Mouse (Mus musculus): ENCODE measurements around the gene Nol12. TPM values are rescaled to one million over a fixed set of nuclear protein-coding genes. Genes with fewer than 3 reads are reported as not detected.

Gene Nol12
- polyA plus RNA-seq, 1 experiment from 2014 or later: 51.4 TPM

GRCm38 (mm10) chr15:78973950-78974349 lies 39.2 kb downstream of the Nol12 start:
- no peaks in the 10 kb centered on the region for H3K9me3 ChIP-seq (replicated peaks; ENCODE audit: control insufficient read depth, low read length)
- WGBS (ENCODE audit: insufficient replicate concordance): 66% methylated on average over 7 of the region's 7 CpGs
- no peak overlapping the region for H3K4me2 ChIP-seq
- peaks cover 8% of the 10 kb centered on the region for H3K4me1 ChIP-seq (ENCODE audit: control insufficient read depth, insufficient read depth, low read length)
- 0 out of 2 replicates have a peak, but pooled peaks cover 2% of the 10 kb centered on the region for H3K27me3 ChIP-seq (ENCODE audit: control insufficient read depth, insufficient read depth, low read length)
- ATAC-seq (replicated peaks; ENCODE audit: insufficient number of reproducible peaks, low FRiP score, low TSS enrichment): no peak
- no peaks in the 10 kb centered on the region for H3K36me3 ChIP-seq (ENCODE audit: control insufficient read depth, insufficient read depth, low read length)
- no peak overlapping the region for H3K9ac ChIP-seq (ENCODE audit: low read depth, low read length)
- no peak overlapping the region for H3K4me3 ChIP-seq (ENCODE audit: low read depth, low read length)
- H3K27ac ChIP-seq (ENCODE audit: low read depth, low read length): no peak overlapping the region

DNA sequence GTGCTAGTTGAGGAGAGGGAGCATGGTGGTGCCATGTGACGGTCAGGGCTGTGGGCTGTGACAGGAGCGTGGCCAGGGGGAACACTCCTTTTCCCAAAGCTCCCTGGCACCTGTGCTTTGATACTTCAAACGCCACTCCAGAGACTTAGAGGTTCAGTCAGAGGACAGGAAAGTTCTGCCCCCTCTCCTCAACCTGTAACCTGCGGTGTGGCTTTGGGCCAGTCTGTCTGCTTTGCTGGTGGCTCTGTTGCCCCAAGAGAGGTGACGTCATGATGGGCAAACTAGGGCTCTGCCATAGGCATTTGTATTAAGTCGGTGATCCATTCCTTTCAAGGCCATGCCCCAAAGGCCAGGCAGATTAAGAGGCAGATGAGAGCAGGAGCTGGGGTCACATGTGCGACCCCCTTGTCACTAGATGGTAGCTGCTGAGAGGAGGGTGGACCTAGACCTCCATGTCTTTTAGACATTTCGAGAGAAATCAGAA lies 43.0 kb downstream of the Nol12 start:
- H3K4me2 ChIP-seq: no peak overlapping the region
- 80% methylated on average over 8 of the region's 8 CpGs for WGBS (ENCODE audit: insufficient replicate concordance)
- H3K9me3 ChIP-seq (replicated peaks; ENCODE audit: control insufficient read depth, low read length): no peaks in the 10 kb centered on the region
- no peak overlapping the region for H3K9ac ChIP-seq (ENCODE audit: low read depth, low read length)
- H3K27ac ChIP-seq (ENCODE audit: low read depth, low read length): no peak overlapping the region
- no peak overlapping the region for H3K4me3 ChIP-seq (ENCODE audit: low read depth, low read length)
- H3K27me3 ChIP-seq (ENCODE audit: control insufficient read depth, insufficient read depth, low read length): no peaks in the 10 kb centered on the region
- H3K4me1 ChIP-seq (ENCODE audit: control insufficient read depth, insufficient read depth, low read length): peaks cover 21% of the 10 kb centered on the region
- H3K36me3 ChIP-seq (ENCODE audit: control insufficient read depth, insufficient read depth, low read length): no peaks in the 10 kb centered on the region
- ATAC-seq (replicated peaks; ENCODE audit: insufficient number of reproducible peaks, low FRiP score, low TSS enrichment): no peak

DNA sequence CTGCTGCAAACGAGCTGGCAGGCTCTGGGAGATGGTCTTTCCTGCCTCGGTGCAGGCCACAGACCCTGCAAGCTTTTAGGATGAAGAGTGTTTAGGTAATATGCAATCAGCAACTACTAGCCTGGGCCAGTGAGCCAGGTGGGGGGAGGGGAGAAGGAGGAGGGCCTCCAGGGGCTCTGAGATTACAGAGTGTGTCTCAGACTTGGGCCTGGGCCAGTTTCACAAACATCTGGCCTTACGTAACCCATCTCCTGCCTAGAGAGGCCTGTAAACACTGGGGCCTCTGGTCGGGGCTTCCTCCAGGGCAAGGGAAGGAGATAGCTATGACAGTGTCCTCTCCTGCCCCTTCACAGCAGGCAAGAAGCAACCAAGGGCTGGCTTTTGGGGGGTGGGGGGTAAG lies 44.1 kb downstream of the Nol12 start:
- Histone ChIP-seq H3K9me3 (replicated peaks; ENCODE audit: control insufficient read depth, low read length) (no peaks in the 10 kb centered on the region), H3K36me3 (ENCODE audit: control insufficient read depth, insufficient read depth, low read length) (no peaks in the 10 kb centered on the region), H3K4me3 (ENCODE audit: low read depth, low read length) (no peak overlapping the region), H3K9ac (ENCODE audit: low read depth, low read length) (no peak overlapping the region; the same call in 1 of the 2 replicates), H3K27ac (ENCODE audit: low read depth, low read length) (peak overlapping the region; percentile 69), H3K4me1 (ENCODE audit: control insufficient read depth, insufficient read depth, low read length) (peaks cover 22% of the 10 kb centered on the region), H3K4me2 (peak overlapping the region; percentile 12; the same call in 1 of the 2 replicates), H3K27me3 (ENCODE audit: control insufficient read depth, insufficient read depth, low read length) (no peaks in the 10 kb centered on the region)
- WGBS (ENCODE audit: insufficient replicate concordance): 0% methylated on average over 4 of the region's 4 CpGs
- ATAC-seq (replicated peaks; ENCODE audit: insufficient number of reproducible peaks, low FRiP score, low TSS enrichment): no peak; the same call in 1 of the 2 replicates

DNA sequence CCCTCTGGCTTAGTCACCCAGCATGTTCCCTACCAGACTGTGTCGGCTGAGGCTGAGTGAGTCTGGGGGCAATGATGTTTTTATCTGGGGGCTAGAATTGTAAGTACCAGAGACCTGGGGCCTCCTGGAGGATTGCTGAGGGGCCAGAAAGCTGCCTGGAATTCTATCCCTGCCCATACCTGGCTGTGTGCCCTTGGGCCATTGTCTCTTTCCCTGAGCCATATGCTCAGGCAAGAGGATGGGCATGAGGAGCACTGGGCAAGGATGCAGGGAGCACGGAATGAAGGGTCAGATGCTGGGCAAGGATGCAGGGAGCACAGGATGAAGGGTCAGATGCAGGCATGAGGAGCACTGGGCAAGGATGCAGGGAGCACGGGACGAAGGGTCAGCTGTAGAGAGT lies 45.4 kb downstream of the Nol12 start:
- no peak overlapping the region for H3K4me3 ChIP-seq (ENCODE audit: low read depth, low read length)
- H3K9ac ChIP-seq (ENCODE audit: low read depth, low read length): no peak overlapping the region
- no peak overlapping the region for H3K4me2 ChIP-seq
- peaks cover 34% of the 10 kb centered on the region for H3K4me1 ChIP-seq (ENCODE audit: control insufficient read depth, insufficient read depth, low read length)
- H3K36me3 ChIP-seq (ENCODE audit: control insufficient read depth, insufficient read depth, low read length): no peaks in the 10 kb centered on the region
- WGBS (ENCODE audit: insufficient replicate concordance): 80% methylated on average over 4 of the region's 4 CpGs
- no peaks in the 10 kb centered on the region for H3K9me3 ChIP-seq (replicated peaks; ENCODE audit: control insufficient read depth, low read length)
- H3K27ac ChIP-seq (ENCODE audit: low read depth, low read length): no peak overlapping the region
- H3K27me3 ChIP-seq (ENCODE audit: control insufficient read depth, insufficient read depth, low read length): no peaks in the 10 kb centered on the region
- no peak for ATAC-seq (replicated peaks; ENCODE audit: insufficient number of reproducible peaks, low FRiP score, low TSS enrichment)

DNA sequence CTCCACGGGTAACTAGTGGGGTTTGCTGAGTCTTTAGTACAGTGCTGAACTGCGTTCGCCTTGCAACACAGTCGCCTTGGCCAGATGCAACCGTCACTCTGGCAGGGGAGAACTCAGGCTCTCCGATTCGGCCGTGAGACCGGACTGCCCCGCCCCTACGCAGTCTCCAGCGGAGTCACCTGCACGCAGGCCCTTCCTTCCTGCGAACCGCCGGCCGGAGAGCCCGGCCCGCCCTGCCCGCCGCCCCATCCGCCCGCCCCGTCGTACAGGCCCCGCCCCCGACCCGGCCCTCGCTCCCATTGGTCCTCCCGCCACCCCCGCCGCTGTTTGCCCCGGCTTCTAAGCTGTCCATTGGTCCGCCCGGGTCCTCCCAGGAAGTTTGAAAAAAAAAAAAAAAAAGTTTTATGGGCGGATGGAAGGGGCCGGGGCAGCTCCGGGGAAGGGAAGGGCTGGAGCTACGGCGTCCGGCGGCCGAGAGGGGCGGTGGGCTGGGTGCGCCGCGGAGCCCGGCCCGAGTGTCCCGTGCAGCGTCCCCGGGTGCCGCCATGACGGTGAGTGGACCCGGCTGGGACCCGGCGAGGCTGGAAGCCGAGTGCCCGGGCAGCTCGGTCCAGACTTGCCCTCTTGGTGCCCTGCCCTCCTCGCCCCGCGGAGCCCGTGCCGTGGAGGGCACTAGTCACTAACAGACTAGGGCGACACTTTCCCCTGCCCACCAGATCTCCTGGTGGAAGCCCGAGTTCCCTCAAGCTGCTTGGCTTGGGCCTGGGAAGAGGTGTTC lies 48.1 kb downstream of the Nol12 start:
- peak; percentile 83 for ATAC-seq (replicated peaks; ENCODE audit: insufficient number of reproducible peaks, low FRiP score, low TSS enrichment)
- H3K4me1 ChIP-seq (ENCODE audit: control insufficient read depth, insufficient read depth, low read length): peaks cover 59% of the 10 kb centered on the region
- peak overlapping the region; percentile 79 for H3K9ac ChIP-seq (ENCODE audit: low read depth, low read length)
- H3K36me3 ChIP-seq (ENCODE audit: control insufficient read depth, insufficient read depth, low read length): no peaks in the 10 kb centered on the region
- no peaks in the 10 kb centered on the region for H3K9me3 ChIP-seq (replicated peaks; ENCODE audit: control insufficient read depth, low read length)
- H3K27ac ChIP-seq (ENCODE audit: low read depth, low read length): peak overlapping the region; percentile 91
- H3K4me2 ChIP-seq: peak overlapping the region; percentile 71
- under 1% methylated on average over 65 of the region's 67 CpGs for WGBS (ENCODE audit: insufficient replicate concordance)
- no peaks in the 10 kb centered on the region for H3K27me3 ChIP-seq (ENCODE audit: control insufficient read depth, insufficient read depth, low read length)
- H3K4me3 ChIP-seq (ENCODE audit: low read depth, low read length): peak overlapping the region; percentile 71

DNA sequence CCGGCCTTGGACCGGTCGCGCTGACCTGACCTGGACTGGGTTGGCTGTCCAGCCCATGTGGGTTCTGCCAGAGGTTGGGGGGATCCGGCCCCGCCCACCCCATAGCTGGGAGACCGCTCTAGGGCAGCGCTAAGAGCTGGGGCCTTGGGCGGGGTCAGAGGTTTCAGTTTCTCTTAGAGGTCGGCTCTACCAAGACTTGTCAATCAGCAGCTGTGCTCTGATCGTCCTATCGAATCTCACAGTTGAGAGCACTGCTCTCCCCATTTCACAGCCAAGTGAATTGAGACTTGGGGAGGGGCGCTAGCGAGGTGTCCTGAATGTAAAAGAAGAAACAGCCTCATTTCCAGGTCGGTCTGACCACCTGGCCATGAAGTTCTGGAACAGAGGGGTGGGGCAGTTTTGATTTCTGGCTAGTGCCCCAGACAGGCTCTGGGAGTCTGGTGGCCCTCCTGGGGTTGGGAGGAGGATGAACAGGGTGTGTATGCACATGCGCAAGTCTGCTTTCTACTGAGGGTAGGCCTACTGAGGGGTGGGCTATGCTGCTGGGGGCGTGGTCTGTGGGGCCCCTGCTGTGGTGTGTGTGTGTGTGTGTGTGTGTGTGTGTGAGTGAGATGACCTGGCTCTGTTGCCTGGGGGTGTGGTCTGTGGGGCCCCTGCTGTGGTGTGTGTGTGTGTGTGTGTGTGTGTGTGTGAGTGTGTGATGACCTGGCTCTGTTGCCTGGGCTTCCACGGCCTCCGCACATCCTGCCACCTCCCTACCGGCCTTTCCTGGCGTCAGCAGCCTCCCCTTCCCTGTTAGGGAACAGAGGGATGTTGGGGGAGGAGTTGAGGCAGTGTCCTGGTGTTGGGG lies 48.9 kb downstream of the Nol12 start:
- under 1% methylated on average over 21 of the region's 21 CpGs for WGBS (ENCODE audit: insufficient replicate concordance)
- peak; percentile 58 for ATAC-seq (replicated peaks; ENCODE audit: insufficient number of reproducible peaks, low FRiP score, low TSS enrichment)
- no peaks in the 10 kb centered on the region for H3K27me3 ChIP-seq (ENCODE audit: control insufficient read depth, insufficient read depth, low read length)
- peak overlapping the region; percentile 91 for H3K27ac ChIP-seq (ENCODE audit: low read depth, low read length)
- H3K9ac ChIP-seq (ENCODE audit: low read depth, low read length): peak overlapping the region; percentile 79
- H3K4me3 ChIP-seq (ENCODE audit: low read depth, low read length): peak overlapping the region; percentile 71
- peaks cover 62% of the 10 kb centered on the region for H3K4me1 ChIP-seq (ENCODE audit: control insufficient read depth, insufficient read depth, low read length)
- H3K9me3 ChIP-seq (replicated peaks; ENCODE audit: control insufficient read depth, low read length): no peaks in the 10 kb centered on the region
- no peaks in the 10 kb centered on the region for H3K36me3 ChIP-seq (ENCODE audit: control insufficient read depth, insufficient read depth, low read length)
- H3K4me2 ChIP-seq: peak overlapping the region; percentile 71

GRCm38 (mm10) chr15:78984286-78984778 lies 49.6 kb downstream of the Nol12 start:
- Histone ChIP-seq H3K4me2 (peak overlapping the region; percentile 71), H3K27ac (ENCODE audit: low read depth, low read length) (peak overlapping the region; percentile 51), H3K27me3 (ENCODE audit: control insufficient read depth, insufficient read depth, low read length) (no peaks in the 10 kb centered on the region), H3K9ac (ENCODE audit: low read depth, low read length) (peak overlapping the region; percentile 53; the same call in 1 of the 2 replicates), H3K36me3 (ENCODE audit: control insufficient read depth, insufficient read depth, low read length) (no peaks in the 10 kb centered on the region), H3K4me3 (ENCODE audit: low read depth, low read length) (peak overlapping the region; percentile 71), H3K9me3 (replicated peaks; ENCODE audit: control insufficient read depth, low read length) (no peaks in the 10 kb centered on the region), H3K4me1 (ENCODE audit: control insufficient read depth, insufficient read depth, low read length) (peaks cover 60% of the 10 kb centered on the region)
- ATAC-seq (replicated peaks; ENCODE audit: insufficient number of reproducible peaks, low FRiP score, low TSS enrichment): no peak
- 30% methylated on average over 5 of the region's 5 CpGs for WGBS (ENCODE audit: insufficient replicate concordance)

GRCm38 (mm10) chr15:78986536-78987220 lies 51.9 kb downstream of the Nol12 start:
- ATAC-seq (replicated peaks; ENCODE audit: insufficient number of reproducible peaks, low FRiP score, low TSS enrichment): no peak
- Histone ChIP-seq H3K4me2 (0 out of 2 replicates have a peak overlapping the region, but pooled peaks have one; percentile 10), H3K4me3 (ENCODE audit: low read depth, low read length) (no peak overlapping the region), H3K4me1 (ENCODE audit: control insufficient read depth, insufficient read depth, low read length) (peaks cover 56% of the 10 kb centered on the region), H3K36me3 (ENCODE audit: control insufficient read depth, insufficient read depth, low read length) (peaks cover 10% of the 10 kb centered on the region), H3K27ac (ENCODE audit: low read depth, low read length) (peak overlapping the region; percentile 10; the same call in 1 of the 2 replicates), H3K27me3 (ENCODE audit: control insufficient read depth, insufficient read depth, low read length) (no peaks in the 10 kb centered on the region), H3K9me3 (replicated peaks; ENCODE audit: control insufficient read depth, low read length) (no peaks in the 10 kb centered on the region), H3K9ac (ENCODE audit: low read depth, low read length) (no peak overlapping the region; the same call in 1 of the 2 replicates)
- 40% methylated on average over 11 of the region's 11 CpGs for WGBS (ENCODE audit: insufficient replicate concordance)

Measured in heart, embryonic 11.5 days (tissue).